Mouse (Mus musculus) leukemia stem cell, adult 10-12 weeks (primary cell): ENCODE results near the gene Ezr. TPM values are rescaled to one million over a fixed set of nuclear protein-coding genes. Genes with fewer than 3 reads are reported as not detected.

Source experiments
- polyA plus RNA-seq: library from polyadenylated mRNA; stranded (reverse); fragments of >175 nt; gene quantifications from 2 replicates; pipeline ENCODE4 v1.2.3, GENCODE M21; 2012; ENCODE audit warnings: low replicate concordance

Ezr gene
- polyA plus RNA-seq = 96.3 and 145 TPM in 2 replicates

DNA sequence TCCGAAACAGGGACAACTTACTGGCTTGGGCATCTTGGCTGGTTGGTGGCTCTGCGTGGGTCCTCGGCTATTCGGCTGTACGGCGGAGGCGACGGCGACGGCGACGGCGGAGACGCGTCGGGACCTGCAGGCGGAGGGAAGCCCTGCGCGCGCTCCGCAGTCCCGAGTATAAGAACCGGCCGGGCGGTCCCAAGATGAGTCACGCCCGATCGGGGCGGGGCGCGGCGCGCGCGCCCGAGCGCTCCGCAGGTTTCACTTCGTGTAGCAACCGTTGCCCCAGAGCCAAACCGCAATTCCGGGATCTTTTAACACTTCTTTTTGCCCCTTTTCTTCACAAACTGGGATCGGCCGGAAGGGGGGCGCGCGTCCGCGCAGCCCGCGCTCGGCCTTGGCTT is at the start of gene Ezr:
TSS of gene Ezr (minus strand) at position 174 of the 395 bp plus-strand sequence.

Other genes starting within 250 kb of the Ezr start
- 1.8 and 2.3 TPM in 2 replicates for gene Dynlt1c, start 181.1 kb downstream of the Ezr start, polyA plus RNA-seq
- 2.6 and 5.7 TPM in 2 replicates for gene Dynlt1f, start 126.9 kb downstream of the Ezr start, polyA plus RNA-seq
- gene Sytl3, start 123.7 kb downstream of the Ezr start, polyA plus RNA-seq = 0.52 and 0.87 TPM in 2 replicates
- 11.1 and 11.5 TPM in 2 replicates for gene Rsph3b, start 165.9 kb upstream of the Ezr start, polyA plus RNA-seq
- 4.6 and 5.6 TPM in 2 replicates for gene Tagap1, start 178.4 kb upstream of the Ezr start, polyA plus RNA-seq
- 1.6 and 253 TPM in 2 replicates for gene Rnaset2b, start 187.8 kb upstream of the Ezr start, polyA plus RNA-seq
- gene Gm49721, start 196.1 kb upstream of the Ezr start, polyA plus RNA-seq = not detected in 2 replicates
- not detected in 2 replicates for gene Gm1604a, start 242.8 kb upstream of the Ezr start, polyA plus RNA-seq